ENCODE assay signal across 23 mouse cellular contexts in the genomic region with DNA sequence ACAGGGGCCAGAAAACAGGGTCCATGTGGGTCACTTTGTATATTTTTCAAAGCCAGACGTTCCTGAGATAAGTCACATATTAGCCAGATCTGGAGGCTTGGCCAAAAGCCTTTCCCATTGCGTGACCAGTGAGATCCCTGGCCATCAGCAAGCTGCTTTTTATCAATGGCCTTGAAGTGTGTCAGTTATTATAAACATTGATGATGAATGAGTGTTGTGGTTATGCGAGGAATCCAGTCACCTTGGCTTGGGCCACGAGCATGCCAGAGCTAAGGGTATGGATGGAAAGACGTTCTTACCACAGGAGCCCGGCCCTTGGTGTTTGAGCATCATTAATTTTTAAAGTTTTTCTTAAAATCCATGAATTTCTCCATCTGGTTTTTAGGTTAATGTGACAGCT.
DNase-seq lines count a peak whose midpoint lies in the region; ATAC-seq and TF ChIP-seq lines count a peak whose summit lies in the region.
"Had no signal": no experiment of that assay in that cellular context is flagged by ENCODE, and none has a peak within 500 bp of the region (broad histone marks: within the 10 kb centered on the region; RNA-seq: fewer than 3 reads in every experiment).

No protein-coding gene starts in this region.

- no peaks in the 10 kb centered on the region for H3K9me3 ChIP-seq in heart, embryonic 10.5 days
- no peaks in the 10 kb centered on the region for H3K9me3 ChIP-seq in liver, embryonic 11.5 days (ENCODE audit: control insufficient read depth, low read length)
- H3K9me3 ChIP-seq: embryonic facial prominence, embryonic 10.5 days; forebrain, embryonic 10.5 days; heart, embryonic 13.5 days; limb, embryonic 15.5 days; midbrain, embryonic 10.5 days had no signal

- ATAC-seq in liver, embryonic 11.5 days (replicated peaks; ENCODE audit: low FRiP score) = no peak
- ATAC-seq: forebrain, embryonic 16.5 days; hindbrain, postnatal 0 days had no signal

- H3K27me3 ChIP-seq in heart, embryonic 10.5 days (ENCODE audit: insufficient read depth, poor library complexity, severe bottlenecking) = peaks cover 22% of the 10 kb centered on the region; the same call in 1 of the 2 replicates
- H3K27me3 ChIP-seq in liver, adult 2 months (ENCODE audit: control insufficient read depth, insufficient read depth, low read length) = no peaks in the 10 kb centered on the region; the same call in 1 of the 2 replicates
- H3K27me3 ChIP-seq in liver, embryonic 11.5 days (replicated peaks; ENCODE audit: control insufficient read depth, insufficient read depth, low read length) = no peaks in the 10 kb centered on the region

- DNase-seq in heart, adult 11 months = peak; percentile 61
- no peak for DNase-seq in heart, embryonic 10.5 days (ENCODE audit: low spot score)
- DNase-seq in liver, adult 2 months (ENCODE audit: extremely low read depth, low read depth, low spot score) = peak; percentile 34
- DNase-seq in liver, embryonic 11.5 days (ENCODE audit: low spot score) = no peak
- DNase-seq in NIH3T3 (ENCODE audit: low read depth) = peak; percentile 60
- peak; percentile 31 to 51 for DNase-seq in adrenal gland, postnatal 36 days
- DNase-seq in frontal cortex, postnatal 25 days (ENCODE audit: low spot score in 2 of 2) = no peak
- DNase-seq: cerebellum, adult 18-20 months; cerebellum, postnatal 25 days; gastrocnemius, postnatal 14 days; heart, adult 18-20 months; heart, postnatal 14 days; kidney, adult 18-20 months; layer of hippocampus, adult 9-11 months; left cerebral cortex, postnatal 4 days; lung, postnatal 4 days had no signal

- H3K4me2 ChIP-seq in liver, embryonic 11.5 days = no peak overlapping the region
- H3K4me2 ChIP-seq: heart, embryonic 13.5 days; limb, embryonic 15.5 days had no signal

- no peak overlapping the region for H3K27ac ChIP-seq in heart, embryonic 10.5 days
- no peak overlapping the region for H3K27ac ChIP-seq in liver, adult 2 months (replicated peaks; ENCODE audit: insufficient read depth, low read depth, low read length)
- no peak overlapping the region for H3K27ac ChIP-seq in liver, embryonic 11.5 days (ENCODE audit: low read depth, low read length)
- H3K27ac ChIP-seq: embryonic facial prominence, embryonic 10.5 days; forebrain, embryonic 10.5 days; hindbrain, postnatal 0 days; limb, embryonic 15.5 days; midbrain, embryonic 10.5 days had no signal

- no peak for TF ChIP-seq POLR2A in liver, adult 2 months (IDR thresholded peaks at IDR 0.05; ENCODE audit: extremely low read depth, insufficient read depth, low read length)

- H3K4me1 ChIP-seq in heart, embryonic 10.5 days = peaks cover 6% of the 10 kb centered on the region; the same call in 1 of the 2 replicates
- H3K4me1 ChIP-seq in liver, adult 2 months (ENCODE audit: control insufficient read depth, insufficient read depth, low read length) = no peaks in the 10 kb centered on the region
- no peaks in the 10 kb centered on the region for H3K4me1 ChIP-seq in liver, embryonic 11.5 days (replicated peaks; ENCODE audit: control insufficient read depth, insufficient read depth, low read length)
- H3K4me1 ChIP-seq: forebrain, embryonic 10.5 days; limb, embryonic 15.5 days; midbrain, embryonic 10.5 days had no signal

- no peaks in the 10 kb centered on the region for H3K36me3 ChIP-seq in heart, embryonic 10.5 days
- no peaks in the 10 kb centered on the region for H3K36me3 ChIP-seq in liver, adult 2 months (ENCODE audit: control insufficient read depth, insufficient read depth, low read length)
- no peaks in the 10 kb centered on the region for H3K36me3 ChIP-seq in liver, embryonic 11.5 days (ENCODE audit: control insufficient read depth, insufficient read depth, low read length)
- H3K36me3 ChIP-seq: embryonic facial prominence, embryonic 10.5 days; forebrain, embryonic 10.5 days; heart, embryonic 13.5 days; limb, embryonic 15.5 days; midbrain, embryonic 10.5 days had no signal

- TF ChIP-seq CTCF in liver, adult 2 months (IDR thresholded peaks at IDR 0.05; ENCODE audit: low read depth, low read length) = no peak

- H3K9ac ChIP-seq in liver, adult 2 months (ENCODE audit: low read depth, low read length) = no peak overlapping the region
- no peak overlapping the region for H3K9ac ChIP-seq in liver, embryonic 11.5 days (ENCODE audit: low read depth, low read length)
- H3K9ac ChIP-seq: heart, embryonic 13.5 days; limb, embryonic 15.5 days had no signal

- H3K79me2 ChIP-seq in liver, adult 2 months (ENCODE audit: control insufficient read depth, insufficient read depth, low read length) = no peaks in the 10 kb centered on the region

- H3K4me3 ChIP-seq in heart, embryonic 10.5 days = no peak overlapping the region
- no peak overlapping the region for H3K4me3 ChIP-seq in liver, adult 2 months (ENCODE audit: insufficient read depth, low read depth, low read length)
- H3K4me3 ChIP-seq in liver, embryonic 11.5 days (ENCODE audit: low read depth, low read length) = no peak overlapping the region
- H3K4me3 ChIP-seq: embryonic facial prominence, embryonic 10.5 days; forebrain, embryonic 10.5 days; heart, embryonic 13.5 days; limb, embryonic 15.5 days; midbrain, embryonic 10.5 days had no signal

- 58% methylated on average over 6 of the region's 6 CpGs for WGBS in heart, embryonic 10.5 days
- WGBS in liver, adult 2 months = 68% methylated on average over 6 of the region's 6 CpGs
- 47% methylated on average over 6 of the region's 6 CpGs for WGBS in liver, embryonic 11.5 days

Comparison
In these comparisons a context has a peak if more than half of its experiments do, and no peak if none do; other contexts are left out.
1. DNase-seq: peak in heart, adult 11 months (single experiment), liver, adult 2 months (single experiment), NIH3T3 (single experiment) and adrenal gland, postnatal 36 days (2 of 2); none in heart, embryonic 10.5 days (single experiment), liver, embryonic 11.5 days (single experiment) and frontal cortex, postnatal 25 days (0 of 2).